Mouse (Mus musculus): ENCODE measurements at regions not wholly inside any gene's neighbourhood (a gene's known extent, or its start where the extent isn't known, plus 50 kb on each side); places are given as distances from the start of the nearest gene placed in this dataset.

DNA sequence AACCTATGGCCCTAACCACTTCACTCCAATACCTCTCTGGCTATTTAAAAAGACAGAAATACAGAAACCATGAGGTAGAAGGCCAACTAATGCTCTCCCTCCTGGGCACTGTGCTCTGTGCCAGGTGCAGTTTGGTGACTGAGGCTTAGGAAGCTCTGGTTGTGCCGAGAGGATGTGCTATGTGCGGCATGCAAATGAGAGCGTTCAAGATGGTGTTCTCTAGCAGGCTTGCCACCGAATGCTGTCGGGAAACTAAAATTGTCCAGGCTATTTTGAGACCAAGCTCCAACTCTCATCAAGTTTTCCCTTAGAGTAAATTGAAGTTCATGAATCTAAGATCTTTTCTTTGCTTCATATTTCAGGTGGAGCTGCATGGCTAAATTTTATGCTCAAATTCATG is 277.1 kb downstream of the Pik3r1 start:
- no peak for TF ChIP-seq POLR2A (IDR thresholded peaks at IDR 0.05; ENCODE audit: low read depth, low read length)
- no peak for TF ChIP-seq CTCF (conservative IDR thresholded peaks at IDR 0.05; ENCODE audit: insufficient read depth, insufficient read length, low read depth, low read length)
